Mouse (Mus musculus): ENCODE results near the gene Slc11a1. TPM values are rescaled to one million over a fixed set of nuclear protein-coding genes. Genes with fewer than 3 reads are reported as not detected.

Slc11a1 gene
- polyA plus RNA-seq (2015; fragmentation: Nextera tagmentation; extraction: Ambion mirVana) = 9.2 and 14.0 TPM in 2 replicates

DNA sequence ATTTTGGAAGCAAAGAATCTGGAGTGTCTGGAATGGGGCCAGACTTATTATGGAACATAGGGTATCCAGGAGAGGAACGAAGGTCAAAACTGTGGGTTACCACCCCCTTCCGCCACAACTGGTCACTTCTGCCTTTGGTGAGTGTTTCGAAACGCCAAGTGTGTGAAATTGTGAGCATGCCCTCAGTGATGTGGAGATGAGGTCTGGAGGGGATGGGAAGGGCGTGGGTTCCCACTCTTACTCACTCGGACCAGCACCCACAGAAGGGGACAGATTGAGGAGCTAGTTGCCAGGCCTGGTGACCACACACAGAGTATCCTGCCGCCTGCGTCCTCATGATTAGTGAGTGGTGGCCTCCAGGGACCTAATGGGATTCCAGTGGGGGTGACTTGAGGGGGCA, at the start of gene Slc11a1:
Gene Slc11a1 (plus strand): TSS at position 216 of the 400 bp plus-strand sequence.

GRCm38 (mm10) chr1:74361812-74362211, 13.2 kb upstream of the Slc11a1 start, which contains the start of gene Catip:
Gene Catip, plus strand, starts transcription at chr1:74362108.

GRCm38 (mm10) chr1:74390924-74391748, 16.1 kb downstream of the Slc11a1 start, which contains the start of gene Ctdsp1:
Gene Ctdsp1, plus strand, starts transcription at chr1:74391509.

DNA sequence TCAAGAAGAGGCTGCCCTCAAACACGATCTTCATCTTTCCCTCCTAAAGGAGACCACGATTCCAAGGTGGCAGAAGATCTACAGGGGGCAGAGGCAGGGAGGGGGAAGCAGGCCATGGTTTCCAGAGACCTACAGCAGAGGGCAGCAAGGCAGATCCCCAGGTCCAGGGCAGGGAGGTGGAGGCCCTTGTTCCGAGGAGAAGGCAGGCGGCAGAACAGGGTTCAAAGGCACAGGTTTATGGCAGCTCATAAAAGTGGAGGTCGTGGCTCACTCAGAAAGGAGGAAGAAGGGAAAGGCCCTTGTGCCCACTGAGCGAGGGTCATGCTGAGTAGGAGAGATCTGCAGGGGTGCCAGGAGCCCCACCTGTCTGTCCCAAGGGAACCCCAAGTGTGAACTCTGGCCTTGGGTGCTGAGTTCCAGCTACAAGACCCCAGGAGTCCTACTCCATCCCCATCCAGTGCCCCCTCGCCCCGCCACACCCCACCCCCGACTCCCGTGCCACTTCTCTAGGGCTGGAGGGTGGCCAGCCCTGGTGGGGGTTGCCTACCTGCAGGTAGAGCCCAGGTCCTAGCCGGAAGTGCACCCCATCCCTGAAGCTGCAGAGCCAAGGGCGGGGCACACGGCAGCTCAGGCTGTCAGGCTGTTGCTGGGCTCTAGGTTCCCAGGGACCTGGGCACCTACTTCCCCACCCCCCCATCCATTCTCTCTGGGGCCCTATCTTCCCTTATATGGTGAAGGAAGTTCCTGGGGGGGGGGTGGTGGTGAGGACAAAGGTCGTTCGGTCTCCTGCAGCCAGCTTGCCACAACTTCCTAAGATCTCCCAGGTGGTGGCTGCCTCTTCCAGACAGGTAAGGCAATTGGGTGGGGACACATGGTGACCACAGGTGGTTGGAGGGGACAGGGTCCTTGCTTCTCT, 33.9 kb downstream of the Slc11a1 start, which contains the start of gene Vil1:
Gene Vil1 (plus strand): TSS at position 788 of the 916 bp plus-strand sequence.

Small RNA genes within 50 kb of the gene (microRNA-seq; reads per million reads assigned to microRNA genes)
- gene Mir26b (ENCODE audit: borderline replicate concordance, insufficient number of aligned reads) = 32,487 reads per million, percentile 97 among the genes with 10 or more reads in this experiment

Other genes starting within 250 kb of the Slc11a1 start
- gene Rufy4, start 249.7 kb upstream of the Slc11a1 start, polyA plus RNA-seq (2015; fragmentation: Nextera tagmentation; extraction: Ambion mirVana) = 0.58 and 1.1 TPM in 2 replicates
- gene Cxcr2, start 221.2 kb upstream of the Slc11a1 start, polyA plus RNA-seq (2015; fragmentation: Nextera tagmentation; extraction: Ambion mirVana) = 0.35 and 0.47 TPM in 2 replicates
- not detected in 2 replicates for gene Cxcr1, start 180.6 kb upstream of the Slc11a1 start, polyA plus RNA-seq (2015; fragmentation: Nextera tagmentation; extraction: Ambion mirVana)
- 298 and 366 TPM in 2 replicates for gene Arpc2, start 139.1 kb upstream of the Slc11a1 start, polyA plus RNA-seq (2015; fragmentation: Nextera tagmentation; extraction: Ambion mirVana)
- gene Gpbar1, start 96.6 kb upstream of the Slc11a1 start, polyA plus RNA-seq (2015; fragmentation: Nextera tagmentation; extraction: Ambion mirVana) = 0.62 and 0.69 TPM in 2 replicates
- gene Aamp, start 90.5 kb upstream of the Slc11a1 start, polyA plus RNA-seq (2015; fragmentation: Nextera tagmentation; extraction: Ambion mirVana) = 163 and 251 TPM in 2 replicates
- 116 and 139 TPM in 2 replicates for gene Pnkd, start 90.3 kb upstream of the Slc11a1 start, polyA plus RNA-seq (2015; fragmentation: Nextera tagmentation; extraction: Ambion mirVana)
- 44.2 and 66.5 TPM in 2 replicates for gene Tmbim1, start 69.6 kb upstream of the Slc11a1 start, polyA plus RNA-seq (2015; fragmentation: Nextera tagmentation; extraction: Ambion mirVana)
- 0.16 and 0.52 TPM in 2 replicates for gene Catip, start 13.1 kb upstream of the Slc11a1 start, polyA plus RNA-seq (2015; fragmentation: Nextera tagmentation; extraction: Ambion mirVana)
- gene Ctdsp1, start 16.3 kb downstream of the Slc11a1 start, polyA plus RNA-seq (2015; fragmentation: Nextera tagmentation; extraction: Ambion mirVana) = 46.5 and 55.3 TPM in 2 replicates
- gene Vil1, start 34.2 kb downstream of the Slc11a1 start, polyA plus RNA-seq (2015; fragmentation: Nextera tagmentation; extraction: Ambion mirVana) = 0.35 and 0.50 TPM in 2 replicates
- 21.9 and 26.8 TPM in 2 replicates for gene Cnot9, start 130.9 kb downstream of the Slc11a1 start, polyA plus RNA-seq (2015; fragmentation: Nextera tagmentation; extraction: Ambion mirVana)
- 0.54 and 0.57 TPM in 2 replicates for gene Plcd4, start 167.7 kb downstream of the Slc11a1 start, polyA plus RNA-seq (2015; fragmentation: Nextera tagmentation; extraction: Ambion mirVana)
- gene Usp37, start 169.1 kb downstream of the Slc11a1 start, polyA plus RNA-seq (2015; fragmentation: Nextera tagmentation; extraction: Ambion mirVana) = 8.0 and 10.9 TPM in 2 replicates
- gene Zfp142, start 213.1 kb downstream of the Slc11a1 start, polyA plus RNA-seq (2015; fragmentation: Nextera tagmentation; extraction: Ambion mirVana) = 2.9 TPM in 2 replicates
- 8.4 and 16.0 TPM in 2 replicates for gene Bcs1l, start 213.1 kb downstream of the Slc11a1 start, polyA plus RNA-seq (2015; fragmentation: Nextera tagmentation; extraction: Ambion mirVana)
- 25.3 and 33.0 TPM in 2 replicates for gene Rnf25, start 226.2 kb downstream of the Slc11a1 start, polyA plus RNA-seq (2015; fragmentation: Nextera tagmentation; extraction: Ambion mirVana)
- 4.7 and 4.8 TPM in 2 replicates for gene Stk36, start 226.2 kb downstream of the Slc11a1 start, polyA plus RNA-seq (2015; fragmentation: Nextera tagmentation; extraction: Ambion mirVana)